Mouse (Mus musculus) lung, postnatal 0 days (tissue): ENCODE data around the gene Ptrh2. TPM values are rescaled to one million over a fixed set of nuclear protein-coding genes. Genes with fewer than 3 reads are reported as not detected.

Experiments used
- ATAC-seq: fragments of 200-750 bp; cut with Nextera tagmentation; 2 replicates; pipeline ENCODE4 v1.8.0; 2017; ENCODE audit warnings: moderate library complexity
- DNase-seq: peaks from one replicate; pipeline ENCODE4 v3.0.0-alpha.2; 2016; ENCODE audit warnings: low spot score
- H3K27ac ChIP-seq: fragments of 300-500 bp; sonication (generic); 2 replicates; pipeline ENCODE4 v1.5.1; 2014; ENCODE audit warnings: antibody characterized with exemption, mild to moderate bottlenecking, low read length, mixed read lengths
- H3K27me3 ChIP-seq: fragments of 300-500 bp; sonication (generic); replicated peaks from 2 replicates; pipeline ENCODE4 v1.6.1; 2014; ENCODE audit warnings: low read length, mixed read lengths; ENCODE audit not compliant: insufficient read depth
- H3K36me3 ChIP-seq: fragments of 300-500 bp; sonication (generic); 2 replicates; pipeline ENCODE4 v1.6.1; 2014; ENCODE audit warnings: low read length, mixed read lengths; ENCODE audit not compliant: insufficient read depth
- H3K4me1 ChIP-seq: fragments of 300-500 bp; sonication (generic); 2 replicates; pipeline ENCODE4 v1.6.1; 2014; ENCODE audit warnings: antibody characterized with exemption, low read depth, low read length, mixed read lengths; ENCODE audit not compliant: insufficient read depth
- H3K4me2 ChIP-seq: fragments of 300-500 bp; sonication (generic); replicated peaks from 2 replicates; pipeline ENCODE4 v1.6.1; 2014; ENCODE audit warnings: low read depth, mild to moderate bottlenecking, low read length, moderate library complexity, mixed read lengths
- H3K4me3 ChIP-seq: fragments of 300-500 bp; sonication (generic); 2 replicates; pipeline ENCODE4 v1.5.1; 2014; ENCODE audit warnings: low read depth, low read length
- H3K9ac ChIP-seq: fragments of 300-500 bp; sonication (generic); replicated peaks from 2 replicates; pipeline ENCODE4 v1.6.1; 2014; ENCODE audit warnings: low read depth, mild to moderate bottlenecking
- H3K9me3 ChIP-seq: fragments of 300-500 bp; sonication (generic); 2 replicates; pipeline ENCODE4 v1.6.1; 2016; ENCODE audit warnings: low read length, mixed read lengths
- CTCF ChIP-seq: IDR thresholded peaks from 2 replicates; pipeline ENCODE4 v1.5.1; 2016; ENCODE audit warnings: antibody characterized with exemption, mild to moderate bottlenecking
- EP300 ChIP-seq: IDR thresholded peaks from 2 replicates; pipeline ENCODE4 v1.6.1; 2016; ENCODE audit warnings: antibody characterized with exemption, mild to moderate bottlenecking, control low read depth
- WGBS: fragments of 180-500 bp; shearing (Covaris S2); extraction: QIAGEN DNeasy Blood & Tissue Kit; methylation state at CpG from one replicate; pipeline ENCODE4 v1.1.7; 2014; 5-methylcytosine and 5-hydroxymethylcytosine counted together
- polyA plus RNA-seq: library from polyadenylated mRNA; unstranded; fragments of >200 nt; fragmentation: Nextera tagmentation; extraction: Ambion mirVana; gene quantifications from 2 replicates; pipeline ENCODE4 v1.2.1, GENCODE M21; 2015

Gene Ptrh2
- polyA plus RNA-seq, 1 experiment from 2014 or later, result 11.7 TPM

DNA sequence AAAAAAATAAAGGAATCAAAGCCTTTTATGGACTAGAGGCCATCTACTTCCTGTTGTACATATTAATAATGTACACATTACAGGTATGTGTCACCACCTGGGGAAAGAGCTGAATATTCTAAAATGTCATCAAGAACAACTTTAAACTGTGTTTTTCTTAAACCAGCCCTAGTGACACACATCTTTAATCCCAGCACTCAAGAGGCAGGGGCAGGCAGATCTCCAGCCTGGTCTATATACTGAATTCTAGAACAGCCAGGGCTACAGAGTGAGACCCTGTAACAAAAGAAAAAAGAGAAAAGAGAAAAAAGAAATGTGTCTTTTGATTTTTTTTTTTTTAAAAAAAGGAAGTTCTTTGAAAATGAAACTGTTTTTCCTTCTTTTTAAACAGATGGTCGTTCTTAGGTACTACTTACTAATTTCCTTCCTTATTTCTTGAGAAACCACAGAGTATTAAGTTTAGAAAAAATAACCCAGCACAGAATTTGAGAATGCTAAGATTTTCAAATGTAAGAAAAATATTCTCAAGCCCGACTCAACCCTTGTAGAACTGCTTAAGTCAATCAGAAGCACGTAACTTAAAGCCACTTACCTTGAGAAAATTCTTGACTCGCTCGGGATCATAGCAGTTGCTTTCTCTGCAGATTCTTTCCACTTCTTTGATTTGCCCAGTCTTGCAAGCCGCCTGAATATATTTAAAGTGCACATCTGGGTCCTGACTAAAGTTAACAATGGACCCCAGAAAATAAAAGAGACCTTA, 33.7 kb downstream of the Ptrh2 start:
- peak; percentile 16 for DNase-seq
- Histone ChIP-seq H3K27me3 (no peaks in the 10 kb centered on the region), H3K4me1 (no peaks in the 10 kb centered on the region), H3K36me3 (peaks cover 32% of the 10 kb centered on the region; the same call in 1 of the 2 replicates), H3K4me3 (no peak overlapping the region), H3K9me3 (no peaks in the 10 kb centered on the region), H3K4me2 (no peak overlapping the region), H3K9ac (no peak overlapping the region), H3K27ac (peak overlapping the region; percentile 1; the same call in 1 of the 2 replicates)
- TF ChIP-seq EP300 (no peak), CTCF (no peak)
- no peak for ATAC-seq
- WGBS, result 73% methylated on average over 6 of the region's 6 CpGs

DNA sequence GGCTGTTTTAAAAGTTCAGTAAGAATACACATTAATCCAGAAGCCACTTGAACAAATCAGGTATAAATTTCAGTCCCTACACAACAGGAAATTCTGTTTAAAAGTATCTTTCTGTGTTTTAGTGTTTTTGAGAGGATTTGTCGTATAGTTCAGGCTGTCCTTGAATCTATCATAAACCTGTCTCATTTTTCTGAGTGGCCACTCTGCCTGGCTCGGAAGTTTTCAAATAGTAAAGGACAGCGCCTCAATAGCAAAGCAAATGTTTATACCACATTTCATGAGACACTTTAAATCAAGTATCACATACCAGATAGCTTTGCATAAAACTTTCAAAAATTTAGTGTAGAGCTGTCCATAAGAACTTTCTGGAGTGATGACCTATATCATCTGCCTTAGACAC, 34.6 kb downstream of the Ptrh2 start:
- DNase-seq (no peak), ATAC-seq (no peak)
- 67% methylated on average over 3 of the region's 3 CpGs for WGBS
- Histone ChIP-seq H3K4me3 (no peak overlapping the region), H3K27me3 (no peaks in the 10 kb centered on the region), H3K27ac (no peak overlapping the region; the same call in 1 of the 2 replicates), H3K4me1 (no peaks in the 10 kb centered on the region), H3K4me2 (no peak overlapping the region), H3K36me3 (peaks cover 32% of the 10 kb centered on the region; the same call in 1 of the 2 replicates), H3K9me3 (no peaks in the 10 kb centered on the region), H3K9ac (no peak overlapping the region)
- TF ChIP-seq CTCF, result no peak

DNA sequence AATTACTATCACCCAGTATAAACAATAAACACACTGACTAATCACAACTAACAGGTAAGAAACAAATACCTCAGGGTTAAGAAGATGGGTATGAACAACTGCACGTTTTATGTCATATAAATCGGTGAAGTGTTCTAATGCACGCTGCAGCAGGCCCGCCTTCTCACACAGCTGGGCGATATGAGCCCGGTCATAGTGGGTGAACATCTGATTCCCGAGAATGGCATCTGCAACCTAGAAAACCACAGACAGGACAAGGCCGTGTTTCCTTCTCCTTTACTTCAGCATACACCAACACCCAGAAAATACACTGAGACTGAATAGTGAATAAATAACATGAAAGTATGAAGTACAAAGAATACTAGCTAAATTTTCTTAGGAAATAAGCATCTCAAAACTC, 35.6 kb downstream of the Ptrh2 start:
- H3K27me3 ChIP-seq, result no peaks in the 10 kb centered on the region
- DNase-seq (no peak), ATAC-seq (no peak)
- no peaks in the 10 kb centered on the region for H3K4me1 ChIP-seq
- no peak overlapping the region for H3K4me2 ChIP-seq
- peaks cover 32% of the 10 kb centered on the region; the same call in 1 of the 2 replicates for H3K36me3 ChIP-seq
- no peak overlapping the region for H3K27ac ChIP-seq
- TF ChIP-seq CTCF (no peak), EP300 (no peak)
- no peak overlapping the region for H3K9ac ChIP-seq
- WGBS, result 91% methylated on average over 8 of the region's 8 CpGs
- H3K9me3 ChIP-seq, result no peaks in the 10 kb centered on the region
- no peak overlapping the region for H3K4me3 ChIP-seq

DNA sequence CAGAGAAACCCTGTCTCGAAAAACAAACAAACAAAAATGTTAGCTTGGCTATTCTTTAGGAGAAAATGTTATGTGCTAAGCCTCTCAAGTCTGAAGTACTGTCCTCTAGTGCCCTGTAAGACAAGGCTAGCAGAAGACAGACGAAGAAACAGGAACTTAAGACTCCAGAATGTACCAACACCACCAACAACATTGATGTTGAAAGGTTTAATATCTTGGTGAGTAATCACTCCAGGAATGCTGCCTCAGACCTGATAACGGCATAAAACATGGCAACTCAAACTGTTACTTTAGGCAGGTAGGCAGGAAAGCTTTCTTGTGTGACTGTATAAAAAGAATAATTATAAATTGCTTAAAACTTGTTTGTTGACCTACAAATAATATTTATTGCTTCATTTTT, 40.2 kb downstream of the Ptrh2 start:
- Histone ChIP-seq H3K36me3 (peaks cover 28% of the 10 kb centered on the region; the same call in 1 of the 2 replicates), H3K27ac (no peak overlapping the region), H3K4me3 (no peak overlapping the region), H3K9me3 (no peaks in the 10 kb centered on the region), H3K9ac (no peak overlapping the region), H3K27me3 (no peaks in the 10 kb centered on the region), H3K4me1 (no peaks in the 10 kb centered on the region), H3K4me2 (no peak overlapping the region)
- TF ChIP-seq EP300 (0 out of 2 replicates have a peak, but pooled peaks have one; percentile 26), CTCF (no peak)
- WGBS, result 62% methylated on average over 3 of the region's 3 CpGs
- ATAC-seq (peak; percentile 41; the same call in 1 of the 2 replicates), DNase-seq (peak; percentile 60)

DNA sequence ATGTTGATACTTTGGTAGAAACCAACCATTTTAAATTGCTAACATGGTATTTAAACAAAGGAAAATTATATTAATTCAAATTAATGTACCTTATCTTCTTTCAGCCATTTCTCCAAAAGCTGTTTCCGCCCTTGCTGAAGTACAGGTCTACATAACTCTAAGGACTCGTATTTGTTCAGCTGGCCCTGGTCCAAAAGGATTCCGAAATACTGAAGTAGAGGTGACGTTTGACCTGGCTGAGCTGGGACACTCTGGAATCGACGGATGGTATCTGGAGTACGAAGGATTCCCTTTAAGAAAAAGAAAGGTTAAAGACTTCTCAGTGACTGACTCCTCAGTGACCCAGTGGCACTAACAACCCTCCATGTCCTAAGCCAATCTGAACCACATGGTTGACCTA, 41.2 kb downstream of the Ptrh2 start:
- TF ChIP-seq EP300 (0 out of 2 replicates have a peak, but pooled peaks have one; percentile 21), CTCF (no peak)
- no peaks in the 10 kb centered on the region for H3K9me3 ChIP-seq
- ATAC-seq, result peak; percentile 78
- no peaks in the 10 kb centered on the region for H3K4me1 ChIP-seq
- no peaks in the 10 kb centered on the region for H3K27me3 ChIP-seq
- 55% methylated on average over 7 of the region's 7 CpGs for WGBS
- no peak overlapping the region for H3K9ac ChIP-seq
- peaks cover 25% of the 10 kb centered on the region; the same call in 1 of the 2 replicates for H3K36me3 ChIP-seq
- H3K4me3 ChIP-seq, result no peak overlapping the region
- peak; percentile 67 for DNase-seq
- H3K4me2 ChIP-seq, result no peak overlapping the region
- H3K27ac ChIP-seq, result no peak overlapping the region; the same call in 1 of the 2 replicates

DNA sequence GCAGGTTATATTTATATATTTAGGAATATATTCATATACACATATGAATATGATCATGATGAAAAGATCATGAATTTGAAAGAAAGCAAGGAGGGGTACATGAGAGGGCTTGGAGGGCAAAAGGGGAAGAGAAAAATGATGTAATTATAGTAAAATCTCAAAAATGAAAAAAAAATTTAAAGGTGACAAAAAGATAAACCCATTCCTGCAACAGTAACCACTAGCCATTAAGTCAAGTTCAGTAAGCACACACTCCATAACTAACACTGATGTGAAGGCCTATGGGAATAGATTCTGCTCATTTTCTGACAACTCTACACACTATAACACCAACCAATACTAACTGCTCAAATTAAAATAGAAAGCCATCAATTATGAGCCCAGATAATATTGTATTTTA, 41.8 kb downstream of the Ptrh2 start:
- Histone ChIP-seq H3K27ac (no peak overlapping the region), H3K4me1 (no peaks in the 10 kb centered on the region), H3K36me3 (peaks cover 21% of the 10 kb centered on the region), H3K9ac (no peak overlapping the region), H3K4me3 (no peak overlapping the region), H3K9me3 (no peaks in the 10 kb centered on the region), H3K4me2 (no peak overlapping the region), H3K27me3 (no peaks in the 10 kb centered on the region)
- no peak for ATAC-seq
- DNase-seq, result no peak
- no peak for TF ChIP-seq CTCF
- no peak for TF ChIP-seq EP300
